Mouse (Mus musculus) limb, embryonic 11.5 days (tissue): ENCODE results near the gene Ppp3ca. TPM values are rescaled to one million over a fixed set of nuclear protein-coding genes. Genes with fewer than 3 reads are reported as not detected.

ENCODE experiments used
- ATAC-seq: fragments of 200-750 bp; cut with Nextera tagmentation; 2 replicates; pipeline ENCODE4 v1.8.0; 2017; ENCODE audit warnings: low read depth; ENCODE audit not compliant: insufficient number of reproducible peaks, low FRiP score, low TSS enrichment
- DNase-seq: peaks from one replicate; pipeline ENCODE4 v3.0.0-alpha.2; 2015; ENCODE audit warnings: low spot score
- H3K27ac ChIP-seq: fragments of 300-500 bp; sonication (generic); replicated peaks from 2 replicates; pipeline ENCODE4 v1.5.1; 2014; ENCODE audit warnings: low read depth, mild to moderate bottlenecking, low read length
- H3K27me3 ChIP-seq: fragments of 300-500 bp; sonication (generic); 2 replicates; pipeline ENCODE4 v1.6.1; 2014; ENCODE audit warnings: mild to moderate bottlenecking, low read length, mixed read lengths; ENCODE audit not compliant: control insufficient read depth, insufficient read depth
- H3K36me3 ChIP-seq: fragments of 300-500 bp; sonication (generic); 2 replicates; pipeline ENCODE4 v1.6.1; 2014; ENCODE audit warnings: mild to moderate bottlenecking, low read length, moderate library complexity, mixed read lengths; ENCODE audit not compliant: control insufficient read depth, insufficient read depth
- H3K4me1 ChIP-seq: fragments of 300-500 bp; sonication (generic); 2 replicates; pipeline ENCODE4 v1.6.1; 2014; ENCODE audit warnings: low read length, mixed read lengths; ENCODE audit not compliant: control insufficient read depth, insufficient read depth
- H3K4me2 ChIP-seq: fragments of 300-500 bp; sonication (generic); 2 replicates; pipeline ENCODE4 v1.6.1; 2014; ENCODE audit warnings: low read depth, mild to moderate bottlenecking, moderate library complexity; ENCODE audit not compliant: severe bottlenecking
- H3K4me3 ChIP-seq: fragments of 300-500 bp; sonication (generic); 2 replicates; pipeline ENCODE4 v1.5.1; 2014; ENCODE audit warnings: low read depth, low read length
- H3K9ac ChIP-seq: fragments of 300-500 bp; sonication (generic); 2 replicates; pipeline ENCODE4 v1.6.1; 2014; ENCODE audit warnings: mild to moderate bottlenecking, low read length
- H3K9me3 ChIP-seq: fragments of 300-500 bp; sonication (generic); 2 replicates; pipeline ENCODE4 v1.6.1; 2016; ENCODE audit warnings: low read length; ENCODE audit not compliant: control insufficient read depth
- WGBS: fragments of 180-500 bp; shearing (Covaris S2); extraction: QIAGEN DNeasy Blood & Tissue Kit; methylation state at CpG from one replicate; pipeline ENCODE4 v1.1.7; 2014; 5-methylcytosine and 5-hydroxymethylcytosine counted together
- polyA plus RNA-seq: library from polyadenylated mRNA; unstranded; fragments of >200 nt; fragmentation: Nextera tagmentation; extraction: Ambion mirVana; gene quantifications from 2 replicates; pipeline ENCODE4 v1.2.1, GENCODE M21; 2014

The Ppp3ca gene
- polyA plus RNA-seq, 1 experiment from 2014 or later, result 72.7 TPM

- Histone ChIP-seq H3K4me1 (no peaks in the 10 kb centered on the region), H3K4me2 (no peak overlapping the region), H3K9ac (no peak overlapping the region), H3K27me3 (no peaks in the 10 kb centered on the region), H3K27ac (no peak overlapping the region), H3K9me3 (no peaks in the 10 kb centered on the region), H3K36me3 (no peaks in the 10 kb centered on the region), H3K4me3 (no peak overlapping the region)
- no peak for ATAC-seq
- no peak for DNase-seq
- 100% methylated on average over 2 of the region's 2 CpGs for WGBS
These were observed 152.5 kb downstream of the Ppp3ca start for GRCm38 (mm10) chr3:136822431-136822830.

- WGBS, result 64% methylated on average over 2 of the region's 2 CpGs
- Histone ChIP-seq H3K9me3 (no peaks in the 10 kb centered on the region), H3K4me1 (peaks cover 8% of the 10 kb centered on the region; the same call in 1 of the 2 replicates), H3K4me3 (no peak overlapping the region), H3K4me2 (no peak overlapping the region), H3K27me3 (no peaks in the 10 kb centered on the region), H3K36me3 (no peaks in the 10 kb centered on the region), H3K27ac (no peak overlapping the region), H3K9ac (no peak overlapping the region)
- DNase-seq (no peak), ATAC-seq (no peak)
These were observed 158.5 kb downstream of the Ppp3ca start for GRCm38 (mm10) chr3:136828451-136828850.

- no peak overlapping the region for H3K4me2 ChIP-seq
- no peaks in the 10 kb centered on the region for H3K36me3 ChIP-seq
- H3K9ac ChIP-seq, result no peak overlapping the region
These were observed 159.2 kb downstream of the Ppp3ca start for GRCm38 (mm10) chr3:136829109-136829508.

GRCm38 (mm10) chr3:136830687-136831220, 160.8 kb downstream of the Ppp3ca start:
- Histone ChIP-seq H3K4me2 (no peak overlapping the region), H3K4me3 (no peak overlapping the region), H3K9ac (no peak overlapping the region), H3K27me3 (no peaks in the 10 kb centered on the region), H3K36me3 (no peaks in the 10 kb centered on the region), H3K9me3 (no peaks in the 10 kb centered on the region), H3K27ac (no peak overlapping the region), H3K4me1 (peaks cover 16% of the 10 kb centered on the region)
- WGBS, result 86% methylated on average over 12 of the region's 12 CpGs
- no peak for DNase-seq
- ATAC-seq, result no peak

More at GRCm38 (mm10) chr3:136829109-136829508, 159.2 kb downstream of the Ppp3ca start:
- Histone ChIP-seq H3K9me3 (no peaks in the 10 kb centered on the region), H3K4me1 (peaks cover 14% of the 10 kb centered on the region), H3K4me3 (no peak overlapping the region), H3K27me3 (no peaks in the 10 kb centered on the region), H3K27ac (no peak overlapping the region)
- WGBS, result 54% methylated on average over 5 of the region's 5 CpGs
- ATAC-seq, result no peak
- no peak for DNase-seq

- Histone ChIP-seq H3K4me1 (peaks cover 21% of the 10 kb centered on the region), H3K4me3 (no peak overlapping the region), H3K9me3 (no peaks in the 10 kb centered on the region), H3K4me2 (peak overlapping the region; percentile 10; the same call in 1 of the 2 replicates), H3K9ac (no peak overlapping the region), H3K27me3 (no peaks in the 10 kb centered on the region), H3K27ac (no peak overlapping the region), H3K36me3 (no peaks in the 10 kb centered on the region)
- DNase-seq, result no peak
- WGBS, result 43% methylated on average over 11 of the region's 11 CpGs
- ATAC-seq, result no peak
These were observed 163.2 kb downstream of the Ppp3ca start for GRCm38 (mm10) chr3:136833003-136833745.

- no peaks in the 10 kb centered on the region for H3K27me3 ChIP-seq
- WGBS, result 6% methylated on average over 5 of the region's 5 CpGs
- peaks cover 21% of the 10 kb centered on the region for H3K4me1 ChIP-seq
- peak; percentile 50; the same call in 1 of the 2 replicates for ATAC-seq
- DNase-seq, result no peak
- no peak overlapping the region for H3K27ac ChIP-seq
- peak overlapping the region; percentile 10; the same call in 1 of the 2 replicates for H3K4me2 ChIP-seq
- 0 out of 2 replicates have a peak overlapping the region, but pooled peaks have one; percentile 27 for H3K9ac ChIP-seq
- H3K9me3 ChIP-seq, result no peaks in the 10 kb centered on the region
- H3K36me3 ChIP-seq, result no peaks in the 10 kb centered on the region
- no peak overlapping the region for H3K4me3 ChIP-seq
These were observed 164.0 kb downstream of the Ppp3ca start for GRCm38 (mm10) chr3:136833893-136834292.

GRCm38 (mm10) chr3:136835851-136836250, 165.9 kb downstream of the Ppp3ca start:
- Histone ChIP-seq H3K27ac (no peak overlapping the region), H3K9me3 (no peaks in the 10 kb centered on the region), H3K4me1 (peaks cover 19% of the 10 kb centered on the region), H3K27me3 (no peaks in the 10 kb centered on the region), H3K36me3 (no peaks in the 10 kb centered on the region), H3K4me2 (no peak overlapping the region), H3K4me3 (no peak overlapping the region), H3K9ac (no peak overlapping the region)
- ATAC-seq, result no peak
- 11% methylated on average over 9 of the region's 9 CpGs for WGBS
- DNase-seq, result peak; percentile 36

- no peak overlapping the region for H3K27ac ChIP-seq
- DNase-seq (no peak), ATAC-seq (no peak)
- WGBS, result 64% methylated on average over 17 of the region's 17 CpGs
- no peak overlapping the region for H3K9ac ChIP-seq
- no peaks in the 10 kb centered on the region for H3K27me3 ChIP-seq
- no peak overlapping the region for H3K4me3 ChIP-seq
- H3K36me3 ChIP-seq, result no peaks in the 10 kb centered on the region
- peaks cover 19% of the 10 kb centered on the region for H3K4me1 ChIP-seq
- H3K9me3 ChIP-seq, result no peaks in the 10 kb centered on the region
- H3K4me2 ChIP-seq, result no peak overlapping the region
These were observed 166.6 kb downstream of the Ppp3ca start for GRCm38 (mm10) chr3:136836319-136837193.
